Mouse (Mus musculus): ENCODE measurements at regions not wholly inside any gene's neighbourhood (a gene's known extent, or its start where the extent isn't known, plus 50 kb on each side); places are given as distances from the start of the nearest gene placed in this dataset.

DNA sequence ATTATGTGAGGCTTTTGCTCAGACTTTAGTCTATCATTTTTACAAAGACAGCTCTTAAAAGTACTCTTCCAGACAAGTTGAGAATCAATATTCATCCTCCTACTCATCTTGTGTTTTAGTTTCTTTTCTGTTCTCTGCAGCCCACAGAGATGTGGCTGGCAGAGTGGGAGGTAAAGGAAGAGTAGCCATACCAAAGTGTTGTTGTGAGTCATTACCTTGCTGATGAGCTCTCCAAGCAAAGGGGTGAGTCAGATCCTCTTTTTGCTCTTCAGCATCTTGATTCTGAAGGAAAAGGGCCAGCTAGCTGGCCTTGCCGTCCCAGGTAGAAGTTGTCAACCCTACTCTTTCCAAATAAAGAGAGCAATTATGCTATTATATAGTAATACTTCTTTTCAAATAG lies 192.6 kb downstream of the Gm9733 start:
- TF ChIP-seq CTCF (IDR thresholded peaks at IDR 0.05; ENCODE audit: borderline replicate concordance, extremely low read depth, insufficient read depth, insufficient read length) (no peak), POLR2A (IDR thresholded peaks at IDR 0.05; ENCODE audit: borderline replicate concordance, extremely low read depth, insufficient read depth, insufficient read length, poor library complexity, severe bottlenecking) (no peak)
